Mouse (Mus musculus) limb, embryonic 13.5 days (tissue): ENCODE measurements around the gene Rab3il1. TPM values are rescaled to one million over a fixed set of nuclear protein-coding genes. Genes with fewer than 3 reads are reported as not detected.
A peak's percentile ranks its signal among the peaks of the same experiment; 100 is the strongest.

Source experiments
- ATAC-seq: fragments of 200-750 bp; cut with Nextera tagmentation; 2 replicates; pipeline ENCODE4 v1.8.0; 2017; ENCODE audit warnings: low read depth, moderate number of reproducible peaks, moderate TSS enrichment; ENCODE audit not compliant: low FRiP score
- H3K27ac ChIP-seq: fragments of 300-500 bp; sonication (generic); 2 replicates; pipeline ENCODE4 v1.5.1; 2015; ENCODE audit warnings: inconsistent platforms, mild to moderate bottlenecking, moderate library complexity
- H3K27me3 ChIP-seq: fragments of 300-500 bp; sonication (generic); 2 replicates; pipeline ENCODE4 v1.6.1; 2015; ENCODE audit warnings: mild to moderate bottlenecking, inconsistent platforms
- H3K36me3 ChIP-seq: fragments of 300-500 bp; sonication (generic); 2 replicates; pipeline ENCODE4 v1.6.1; 2015; ENCODE audit warnings: inconsistent platforms, mild to moderate bottlenecking, moderate library complexity
- H3K4me1 ChIP-seq: fragments of 300-500 bp; sonication (generic); 2 replicates; pipeline ENCODE4 v1.6.1; 2015; ENCODE audit warnings: inconsistent platforms
- H3K4me2 ChIP-seq: fragments of 300-500 bp; sonication (generic); replicated peaks from 2 replicates; pipeline ENCODE4 v1.6.1; 2015; ENCODE audit warnings: inconsistent platforms, mild to moderate bottlenecking, moderate library complexity
- H3K4me3 ChIP-seq: fragments of 300-500 bp; sonication (generic); 2 replicates; pipeline ENCODE4 v1.5.1; 2015; ENCODE audit warnings: moderate library complexity, mild to moderate bottlenecking, inconsistent platforms
- H3K9ac ChIP-seq: fragments of 300-500 bp; sonication (generic); 2 replicates; pipeline ENCODE4 v1.6.1; 2015; ENCODE audit warnings: mild to moderate bottlenecking, inconsistent platforms
- H3K9me3 ChIP-seq: fragments of 300-500 bp; sonication (generic); 2 replicates; pipeline ENCODE4 v1.6.1; 2016; ENCODE audit warnings: inconsistent platforms
- WGBS: fragments of 180-500 bp; shearing (Covaris S2); methylation state at CpG from one replicate; pipeline ENCODE4 v1.1.7; 2015; 5-methylcytosine and 5-hydroxymethylcytosine counted together
- polyA plus RNA-seq: library from polyadenylated mRNA; unstranded; fragments of >200 nt; fragmentation: Nextera tagmentation; extraction: Ambion mirVana; gene quantifications from 2 replicates; pipeline ENCODE4 v1.2.1, GENCODE M21; 2015

Gene Rab3il1
- polyA plus RNA-seq, 1 experiment from 2014 or later: 40.6 TPM

- Histone ChIP-seq H3K9ac (peak overlapping the region; percentile 86), H3K27me3 (no peaks in the 10 kb centered on the region), H3K4me2 (peak overlapping the region; percentile 90), H3K27ac (peak overlapping the region; percentile 40), H3K36me3 (no peaks in the 10 kb centered on the region), H3K9me3 (no peaks in the 10 kb centered on the region), H3K4me1 (peaks cover 70% of the 10 kb centered on the region), H3K4me3 (peak overlapping the region; percentile 69)
- ATAC-seq: peak; percentile 90
- 6% methylated on average over 44 of the region's 44 CpGs for WGBS
These were observed 16.4 kb downstream of the Rab3il1 start for GRCm38 (mm10) chr19:10017637-10018526.

DNA sequence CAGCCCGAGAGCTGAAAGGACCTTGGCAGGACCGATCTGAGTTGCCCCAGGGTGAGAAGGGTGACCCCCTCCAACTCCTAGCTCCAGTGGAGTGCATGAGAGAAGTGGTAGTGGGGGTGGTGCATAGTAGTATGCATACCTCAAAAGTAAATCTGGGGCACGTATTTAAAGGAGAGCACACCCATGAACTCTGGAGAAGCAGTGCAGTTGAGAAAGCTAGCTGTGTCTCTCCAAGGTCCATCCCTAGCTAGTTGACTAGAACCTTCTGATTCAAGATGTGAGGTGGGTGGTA, 17.0 kb downstream of the Rab3il1 start:
- no peaks in the 10 kb centered on the region for H3K9me3 ChIP-seq
- peak overlapping the region; percentile 86 for H3K9ac ChIP-seq
- peak overlapping the region; percentile 90 for H3K4me2 ChIP-seq
- peak; percentile 1; the same call in 1 of the 2 replicates for ATAC-seq
- H3K4me3 ChIP-seq: peak overlapping the region; percentile 69
- 2% methylated on average over 3 of the region's 3 CpGs for WGBS
- peak overlapping the region; percentile 40 for H3K27ac ChIP-seq
- H3K4me1 ChIP-seq: peaks cover 70% of the 10 kb centered on the region
- no peaks in the 10 kb centered on the region for H3K36me3 ChIP-seq
- no peaks in the 10 kb centered on the region for H3K27me3 ChIP-seq

DNA sequence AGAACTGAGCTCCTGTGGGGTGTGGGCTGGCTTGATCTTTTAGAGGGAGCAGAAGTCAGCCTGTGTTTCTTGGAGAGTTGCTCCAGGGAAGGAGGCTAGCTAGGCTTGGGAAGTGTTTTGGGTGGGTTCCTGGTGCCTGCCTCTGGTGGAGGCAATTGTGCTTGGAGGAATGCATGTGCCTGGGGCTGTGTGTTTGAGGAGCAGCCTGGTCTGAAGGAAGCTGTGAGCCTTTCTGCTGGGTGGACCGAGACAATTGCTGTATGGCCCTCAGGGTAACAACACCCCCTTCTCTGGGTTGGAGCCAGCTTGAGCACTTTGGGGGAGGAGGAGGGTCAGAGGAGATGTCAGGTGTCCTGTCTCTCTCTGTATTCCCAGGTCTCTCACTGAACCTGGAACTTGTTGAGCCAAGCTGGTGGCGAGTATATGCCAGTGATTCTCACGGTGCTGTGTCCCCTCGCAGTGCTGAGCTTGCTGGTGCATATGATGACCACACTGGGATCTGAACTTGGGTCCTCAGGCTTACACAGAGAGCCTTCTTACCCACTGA, 17.8 kb downstream of the Rab3il1 start:
- H3K4me2 ChIP-seq: peak overlapping the region; percentile 90
- H3K27me3 ChIP-seq: no peaks in the 10 kb centered on the region
- H3K9ac ChIP-seq: peak overlapping the region; percentile 86
- H3K4me3 ChIP-seq: peak overlapping the region; percentile 69
- no peak overlapping the region for H3K27ac ChIP-seq
- no peak for ATAC-seq
- no peaks in the 10 kb centered on the region for H3K9me3 ChIP-seq
- no peaks in the 10 kb centered on the region for H3K36me3 ChIP-seq
- peaks cover 65% of the 10 kb centered on the region for H3K4me1 ChIP-seq
- WGBS: 48% methylated on average over 4 of the region's 4 CpGs

DNA sequence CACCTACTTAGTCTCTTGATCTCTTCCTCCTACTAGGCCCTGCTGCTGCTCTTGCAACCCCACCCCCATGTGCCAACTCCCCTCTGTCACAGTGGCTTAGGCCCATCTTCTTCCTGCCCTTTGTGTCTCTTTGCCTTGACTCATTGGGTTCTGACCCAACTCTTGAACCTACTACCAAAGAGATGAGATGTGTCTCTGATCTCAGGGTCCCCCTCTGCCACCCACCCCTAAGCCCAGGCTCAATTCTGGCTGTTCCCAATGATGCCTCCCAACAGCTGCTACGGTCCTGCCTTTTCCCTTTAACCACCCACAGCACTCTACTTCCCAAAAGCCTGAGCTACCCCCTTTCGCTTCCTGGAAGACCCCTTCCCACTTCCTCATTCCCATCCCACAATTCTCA, 20.5 kb downstream of the Rab3il1 start:
- 83% methylated on average over 2 of the region's 2 CpGs for WGBS
- no peak overlapping the region for H3K9ac ChIP-seq

GRCm38 (mm10) chr19:10022414-10023303, 21.2 kb downstream of the Rab3il1 start:
- H3K4me3 ChIP-seq: no peak overlapping the region
- peak overlapping the region; percentile 61; the same call in 1 of the 2 replicates for H3K27ac ChIP-seq
- H3K27me3 ChIP-seq: no peaks in the 10 kb centered on the region
- no peaks in the 10 kb centered on the region for H3K9me3 ChIP-seq
- no peak overlapping the region; the same call in 1 of the 2 replicates for H3K4me2 ChIP-seq
- ATAC-seq: no peak
- 72% methylated on average over 5 of the region's 5 CpGs for WGBS
- H3K36me3 ChIP-seq: peaks cover 7% of the 10 kb centered on the region
- H3K9ac ChIP-seq: 0 out of 2 replicates have a peak overlapping the region, but pooled peaks have one; percentile 39
- H3K4me1 ChIP-seq: peaks cover 60% of the 10 kb centered on the region

More for the DNA sequence above, 20.5 kb downstream of the Rab3il1 start:
- no peaks in the 10 kb centered on the region for H3K9me3 ChIP-seq
- peaks cover under 1% of the 10 kb centered on the region for H3K36me3 ChIP-seq
- H3K27ac ChIP-seq: no peak overlapping the region
- no peak overlapping the region for H3K4me3 ChIP-seq
- no peak overlapping the region for H3K4me2 ChIP-seq
- no peak for ATAC-seq
- H3K27me3 ChIP-seq: no peaks in the 10 kb centered on the region
- peaks cover 65% of the 10 kb centered on the region for H3K4me1 ChIP-seq

DNA sequence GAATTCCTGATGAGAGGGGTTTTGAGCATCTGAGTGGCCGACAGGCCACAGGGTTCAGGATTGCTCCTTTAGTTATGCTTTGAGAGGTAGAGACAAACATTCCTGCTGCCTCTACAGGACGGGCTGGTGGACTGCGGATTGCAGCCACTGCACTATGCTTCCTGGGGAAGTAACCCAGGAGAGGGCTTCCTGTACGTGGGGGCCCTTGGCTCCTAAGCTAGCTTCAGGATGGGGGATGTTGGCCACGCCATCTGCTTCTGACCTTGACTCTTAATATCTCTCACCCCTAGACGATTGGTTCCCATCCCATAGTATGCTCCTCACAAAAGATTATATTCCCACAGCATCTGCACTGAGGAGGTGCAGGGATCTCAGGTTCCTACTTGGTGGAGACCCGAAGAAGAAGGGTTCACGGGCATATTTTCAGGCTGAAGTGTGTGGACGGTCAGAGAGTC, 21.9 kb downstream of the Rab3il1 start:
- 71% methylated on average over 9 of the region's 9 CpGs for WGBS
- H3K4me3 ChIP-seq: no peak overlapping the region
- H3K27ac ChIP-seq: peak overlapping the region; percentile 61; the same call in 1 of the 2 replicates
- peaks cover 14% of the 10 kb centered on the region for H3K36me3 ChIP-seq
- 0 out of 2 replicates have a peak overlapping the region, but pooled peaks have one; percentile 39 for H3K9ac ChIP-seq
- peaks cover 56% of the 10 kb centered on the region for H3K4me1 ChIP-seq
- no peak overlapping the region; the same call in 1 of the 2 replicates for H3K4me2 ChIP-seq
- H3K27me3 ChIP-seq: no peaks in the 10 kb centered on the region
- no peaks in the 10 kb centered on the region for H3K9me3 ChIP-seq
- ATAC-seq: no peak

DNA sequence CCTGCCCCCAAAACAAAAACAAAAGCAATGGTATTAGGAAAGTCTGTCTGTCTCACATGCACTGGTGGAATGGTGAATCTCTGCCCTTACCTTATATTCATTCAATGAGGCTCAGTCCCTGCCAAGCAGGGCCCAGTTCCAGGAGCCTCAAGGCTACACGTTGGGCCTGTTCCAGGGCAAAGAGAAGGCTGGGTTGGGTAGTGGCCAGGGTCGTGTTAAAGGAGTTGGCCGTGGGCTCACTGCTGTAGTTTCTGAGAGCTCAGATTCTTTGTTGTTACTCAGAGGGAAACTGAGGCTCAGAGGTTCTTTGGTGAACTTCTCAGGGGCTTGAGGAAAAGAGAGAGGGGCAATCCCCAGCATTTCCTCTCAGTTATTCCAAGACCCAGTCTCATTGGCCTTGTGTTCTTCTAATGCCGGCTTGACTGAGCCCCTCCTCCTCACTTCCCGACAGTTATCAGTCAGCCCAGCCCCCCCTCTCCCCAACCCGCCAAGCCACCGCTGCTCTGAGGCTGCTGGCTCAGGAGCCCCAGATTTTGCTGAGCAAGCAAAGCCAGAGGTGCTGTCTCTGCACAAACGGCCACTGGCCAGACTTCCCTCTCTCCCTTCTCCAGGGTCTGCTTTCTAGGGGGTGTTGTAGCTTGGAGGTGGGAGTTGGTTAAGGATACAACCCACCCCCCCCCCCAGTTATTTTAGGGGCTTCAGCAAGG, 23.9 kb downstream of the Rab3il1 start:
- Histone ChIP-seq H3K9ac (no peak overlapping the region; the same call in 1 of the 2 replicates), H3K9me3 (no peaks in the 10 kb centered on the region), H3K36me3 (peaks cover 33% of the 10 kb centered on the region), H3K4me3 (no peak overlapping the region), H3K4me2 (peak overlapping the region; percentile 27), H3K4me1 (peaks cover 38% of the 10 kb centered on the region), H3K27me3 (no peaks in the 10 kb centered on the region), H3K27ac (peak overlapping the region; percentile 70)
- ATAC-seq: peak; percentile 71
- WGBS: 23% methylated on average over 8 of the region's 8 CpGs

DNA sequence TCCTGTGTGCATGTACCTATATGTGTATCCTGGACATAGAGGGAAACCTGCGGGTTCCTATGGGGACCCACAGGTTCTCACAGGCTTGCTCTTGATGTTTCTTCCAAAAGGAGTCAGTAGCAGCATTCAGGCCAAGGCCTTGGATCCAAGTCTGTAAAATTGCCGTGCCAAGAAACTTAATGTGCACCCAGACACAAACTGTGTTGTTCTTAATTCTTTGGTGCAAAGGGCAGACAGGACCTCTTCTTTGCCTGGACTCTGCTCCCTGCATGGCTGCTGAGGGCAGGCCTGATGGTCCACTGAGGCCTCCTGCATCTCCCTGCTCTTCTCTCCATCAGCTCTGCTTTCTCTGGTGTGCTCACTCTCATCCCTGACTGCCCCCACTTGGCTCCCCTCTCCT, 28.3 kb downstream of the Rab3il1 start:
- Histone ChIP-seq H3K27ac (no peak overlapping the region), H3K9ac (no peak overlapping the region; the same call in 1 of the 2 replicates), H3K4me1 (peaks cover 11% of the 10 kb centered on the region), H3K36me3 (peaks cover 60% of the 10 kb centered on the region), H3K27me3 (no peaks in the 10 kb centered on the region), H3K9me3 (no peaks in the 10 kb centered on the region), H3K4me2 (no peak overlapping the region), H3K4me3 (no peak overlapping the region)
- WGBS: 92% methylated on average over 2 of the region's 2 CpGs
- ATAC-seq: no peak

DNA sequence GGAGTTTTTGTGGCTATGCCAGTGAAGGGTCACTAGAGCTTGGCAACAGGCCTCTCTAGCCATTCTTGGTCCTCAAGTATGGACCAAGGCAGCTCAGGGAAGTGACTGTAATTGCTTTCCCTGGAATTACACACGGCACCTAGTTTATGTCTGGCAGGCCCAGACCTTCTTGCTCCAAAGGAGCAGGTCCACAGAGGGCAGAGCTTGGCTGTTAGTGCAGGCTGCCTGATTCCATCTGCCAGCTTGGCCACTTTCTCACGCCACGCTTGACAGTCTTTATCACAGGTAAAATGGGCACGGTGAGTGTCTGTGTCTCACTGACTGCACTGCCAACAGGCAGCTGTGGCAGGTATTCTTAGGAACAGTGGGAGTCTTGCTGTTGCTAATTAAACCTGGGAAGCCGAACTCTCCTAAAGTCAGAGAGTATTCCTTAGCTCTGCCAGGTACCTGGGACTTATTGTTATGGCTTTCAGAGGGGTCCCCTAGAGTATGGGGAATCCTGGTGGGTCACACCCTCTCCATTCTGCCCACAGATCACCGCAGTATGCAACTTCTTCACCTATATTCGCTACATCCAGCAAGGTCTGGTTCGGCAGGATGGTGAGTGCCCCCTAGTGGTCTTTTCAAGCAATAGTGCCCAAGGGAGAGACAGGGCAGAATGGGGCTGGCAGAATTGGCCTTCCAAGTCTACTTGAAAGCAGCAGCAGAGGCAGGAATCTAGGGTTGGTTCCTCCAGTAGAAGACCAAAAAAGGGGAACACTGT, 31.9 kb downstream of the Rab3il1 start:
- 43% methylated on average over 8 of the region's 8 CpGs for WGBS
- H3K9ac ChIP-seq: no peak overlapping the region
- no peaks in the 10 kb centered on the region for H3K9me3 ChIP-seq
- peaks cover 63% of the 10 kb centered on the region for H3K36me3 ChIP-seq
- no peak for ATAC-seq
- no peak overlapping the region for H3K27ac ChIP-seq
- peaks cover 3% of the 10 kb centered on the region; the same call in 1 of the 2 replicates for H3K4me1 ChIP-seq
- no peak overlapping the region for H3K4me3 ChIP-seq
- no peak overlapping the region for H3K4me2 ChIP-seq
- no peaks in the 10 kb centered on the region for H3K27me3 ChIP-seq

DNA sequence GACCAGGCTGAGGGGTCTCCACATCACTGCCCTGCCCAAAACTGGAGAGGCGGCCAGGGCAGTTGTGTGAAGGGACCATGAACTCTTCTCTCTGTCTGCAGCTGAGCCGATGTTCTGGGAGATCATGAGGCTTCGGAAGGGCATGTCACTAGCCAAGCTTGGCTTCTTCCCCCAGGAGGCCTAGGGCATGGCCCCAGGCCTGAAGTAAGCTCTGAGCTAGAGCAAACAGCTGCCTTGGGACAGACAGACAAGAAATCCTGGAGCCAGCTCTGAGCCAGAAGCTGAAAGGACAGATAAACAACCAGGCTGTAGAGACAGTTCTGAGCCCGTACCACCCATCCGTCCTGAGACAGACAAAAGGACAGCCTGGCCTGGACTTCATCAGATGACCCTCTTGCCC, 32.9 kb downstream of the Rab3il1 start:
- Histone ChIP-seq H3K9me3 (no peaks in the 10 kb centered on the region), H3K27me3 (no peaks in the 10 kb centered on the region), H3K4me3 (no peak overlapping the region), H3K9ac (no peak overlapping the region), H3K4me1 (peaks cover 13% of the 10 kb centered on the region), H3K36me3 (peaks cover 54% of the 10 kb centered on the region), H3K27ac (no peak overlapping the region), H3K4me2 (no peak overlapping the region)
- no peak for ATAC-seq
- WGBS: 89% methylated on average over 5 of the region's 5 CpGs
